Comparison of ENCODE assay signal across 20 mouse cellular contexts in genomic region chr19:32252451-32252850, GRCm38 (mm10).
DNase-seq lines count a peak whose midpoint lies in the region; TF ChIP-seq lines count a peak whose summit lies in the region.
"Had no signal": no experiment of that assay in that cellular context is flagged by ENCODE, and none has a peak within 500 bp of the region (broad histone marks: within the 10 kb centered on the region; RNA-seq: fewer than 3 reads in every experiment).

No protein-coding gene starts in this region.

- intact Hi-C loops in left cerebral cortex, adult 2 months (cut with DNase I) = no loop called here

- no peak for TF ChIP-seq POLR2A in ES-Bruce4 (IDR thresholded peaks at IDR 0.05; ENCODE audit: insufficient read depth, low read length)

- no peaks in the 10 kb centered on the region for H3K36me3 ChIP-seq in ES-Bruce4 (ENCODE audit: control insufficient read depth, insufficient read depth, low read length, poor library complexity, severe bottlenecking)
- no peaks in the 10 kb centered on the region for H3K36me3 ChIP-seq in embryonic facial prominence, embryonic 10.5 days (replicated peaks)
- H3K36me3 ChIP-seq: embryonic facial prominence, embryonic 15.5 days; forebrain, embryonic 10.5 days; heart, embryonic 13.5 days; hindbrain, embryonic 15.5 days had no signal

- 67% methylated on average over 3 of the region's 3 CpGs for WGBS in embryonic facial prominence, embryonic 10.5 days

- no peaks in the 10 kb centered on the region for H3K27me3 ChIP-seq in ES-Bruce4 (ENCODE audit: control insufficient read depth, insufficient read depth, low read length, poor library complexity, severe bottlenecking)
- H3K27me3 ChIP-seq in embryonic facial prominence, embryonic 10.5 days (replicated peaks; ENCODE audit: low read depth, poor library complexity, severe bottlenecking) = no peaks in the 10 kb centered on the region
- H3K27me3 ChIP-seq: embryonic facial prominence, embryonic 15.5 days; heart, embryonic 13.5 days; hindbrain, embryonic 15.5 days had no signal

- no peak overlapping the region for H3K9ac ChIP-seq in ES-Bruce4 (ENCODE audit: low read depth, poor library complexity, severe bottlenecking)
- H3K9ac ChIP-seq: embryonic facial prominence, embryonic 15.5 days; heart, embryonic 13.5 days; hindbrain, embryonic 15.5 days had no signal

- H3K9me3 ChIP-seq in ES-Bruce4 (replicated peaks; ENCODE audit: control insufficient read depth, insufficient read depth, low read length, poor library complexity, severe bottlenecking) = no peaks in the 10 kb centered on the region
- H3K9me3 ChIP-seq in embryonic facial prominence, embryonic 10.5 days = no peaks in the 10 kb centered on the region
- H3K9me3 ChIP-seq: embryonic facial prominence, embryonic 15.5 days; forebrain, embryonic 10.5 days; heart, embryonic 13.5 days; hindbrain, embryonic 15.5 days had no signal

- 0 out of 2 replicates have a peak overlapping the region, but pooled peaks have one; percentile 13 for H3K27ac ChIP-seq in left cerebral cortex, adult 2 months
- peak overlapping the region; percentile 0; the same call in 1 of the 2 replicates for H3K27ac ChIP-seq in ES-Bruce4 (ENCODE audit: insufficient read depth, low read length)
- H3K27ac ChIP-seq in embryonic facial prominence, embryonic 10.5 days (replicated peaks) = 0 out of 2 replicates have a peak overlapping the region, but pooled peaks have one; percentile 19
- H3K27ac ChIP-seq: embryonic facial prominence, embryonic 15.5 days; forebrain, embryonic 10.5 days; heart, adult 2 months; heart, embryonic 13.5 days; hindbrain, embryonic 15.5 days had no signal

- H3K4me1 ChIP-seq in ES-Bruce4 (ENCODE audit: control insufficient read depth, insufficient read depth, low read length) = peaks cover 17% of the 10 kb centered on the region
- peaks cover 36% of the 10 kb centered on the region for H3K4me1 ChIP-seq in embryonic facial prominence, embryonic 10.5 days

- no peak overlapping the region for H3K4me3 ChIP-seq in left cerebral cortex, adult 2 months
- no peak overlapping the region for H3K4me3 ChIP-seq in ES-Bruce4 (ENCODE audit: low read depth, low read length)
- H3K4me3 ChIP-seq in embryonic facial prominence, embryonic 10.5 days = no peak overlapping the region
- H3K4me3 ChIP-seq: embryonic facial prominence, embryonic 15.5 days; erythroblast, embryonic 14.5 days; forebrain, embryonic 10.5 days; heart, adult 2 months; heart, embryonic 13.5 days; hindbrain, embryonic 15.5 days had no signal

- TF ChIP-seq EP300 in ES-Bruce4 (IDR thresholded peaks at IDR 0.05; ENCODE audit: insufficient read depth, low read depth, low read length) = no peak

- TF ChIP-seq CTCF in left cerebral cortex, adult 2 months (IDR thresholded peaks at IDR 0.05) = no peak
- no peak for TF ChIP-seq CTCF in ES-Bruce4 (IDR thresholded peaks at IDR 0.05; ENCODE audit: low read depth, low read length)

- no peak for DNase-seq in left cerebral cortex, adult 2 months (ENCODE audit: extremely low spot score in 1 of 2, low spot score in 2 of 2)
- no peak for DNase-seq in left cerebral cortex, adult 18-20 months (ENCODE audit: low spot score in 2 of 2)
- DNase-seq in ES-CJ7 (ENCODE audit: low read depth, low spot score) = peak; percentile 43
- DNase-seq in embryonic facial prominence, embryonic 10.5 days (ENCODE audit: low spot score) = no peak
- no peak for DNase-seq in frontal cortex, postnatal 25 days (ENCODE audit: low spot score in 2 of 2)
- DNase-seq in urinary bladder, postnatal 14 days (ENCODE audit: low spot score) = no peak
- DNase-seq: adrenal gland, adult 2 months; adrenal gland, postnatal 36 days; cerebellum, adult 11 months; cerebellum, adult 9-10 months; cerebellum, postnatal 36 days; gastrocnemius, postnatal 14 days; heart, postnatal 36 days had no signal
